Mouse (Mus musculus): ENCODE measurements around the gene Olfr679. TPM values are rescaled to one million over a fixed set of nuclear protein-coding genes. Genes with fewer than 3 reads are reported as not detected.
"Not testable (repeated sequence)": the region's sequence is repeated elsewhere in the genome, so short reads cannot be mapped to it uniquely, and the experiment has no call there.

Olfr679 gene
- polyA plus RNA-seq (2012; rRNA removed) = not detected in 2 replicates
- not detected in 2 replicates for polyA plus RNA-seq (2014; fragmentation: Nextera tagmentation; extraction: Ambion mirVana)

DNA sequence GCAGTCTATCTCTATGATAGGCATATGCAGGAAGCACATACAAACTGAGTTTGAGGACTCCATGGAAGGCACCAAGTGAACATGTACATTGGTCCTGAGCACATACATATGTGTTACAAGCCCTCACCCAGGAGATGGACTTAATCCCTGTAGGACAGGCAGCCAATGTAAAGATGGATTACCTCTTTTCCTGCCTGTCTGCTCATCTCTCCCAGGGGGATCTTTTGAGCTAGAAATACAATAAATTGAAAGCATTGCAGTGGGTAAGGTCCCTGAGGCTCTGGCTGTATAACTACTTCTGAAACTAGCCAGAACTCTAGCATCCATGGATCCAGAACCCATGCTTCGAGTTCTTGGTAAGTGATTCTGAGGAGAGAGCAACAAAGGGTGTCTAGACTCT, at the start of gene Olfr679:
Gene Olfr679 (plus strand): TSS at position 301 of the 400 bp plus-strand sequence.
- no peak for TF ChIP-seq CTCF (IDR thresholded peaks at IDR 0.05; ENCODE audit: low read depth)
- no peak for TF ChIP-seq EP300 (IDR thresholded peaks at IDR 0.05; ENCODE audit: low read depth)
- H3K9me3 ChIP-seq (ENCODE audit: control insufficient read depth, low read length) = no peaks in the 10 kb centered on the region
- no peak for DNase-seq (ENCODE audit: low read depth in 3 of 3, low spot score in 3 of 3)
- no peak within 1 kb of the TSS for H3K4me2 ChIP-seq (ENCODE audit: low read depth)
- H3K27ac ChIP-seq = no peak within 1 kb of the TSS
- H3K27me3 ChIP-seq (ENCODE audit: control insufficient read depth, insufficient read depth, low read length) = no peaks in the 10 kb centered on the region
- H3K4me3 ChIP-seq (ENCODE audit: insufficient read depth in 1 of 2, low read depth in 2 of 2, low read length in 2 of 2) = no peak within 1 kb of the TSS
- WGBS (ENCODE audit: insufficient replicate concordance) = 42% methylated on average over 1 of the region's 1 CpGs
- no peaks in the 10 kb centered on the region for H3K4me1 ChIP-seq (replicated peaks; ENCODE audit: control insufficient read depth in 2 of 2, insufficient read depth in 2 of 2, low read length in 1 of 2)
- no peak within 1 kb of the TSS for H3K9ac ChIP-seq (replicated peaks)
- H3K36me3 ChIP-seq (replicated peaks; ENCODE audit: control insufficient read depth, insufficient read depth, low read depth) = no peaks in the 10 kb centered on the region
- ATAC-seq (ENCODE audit: insufficient read depth) = no peak

DNA sequence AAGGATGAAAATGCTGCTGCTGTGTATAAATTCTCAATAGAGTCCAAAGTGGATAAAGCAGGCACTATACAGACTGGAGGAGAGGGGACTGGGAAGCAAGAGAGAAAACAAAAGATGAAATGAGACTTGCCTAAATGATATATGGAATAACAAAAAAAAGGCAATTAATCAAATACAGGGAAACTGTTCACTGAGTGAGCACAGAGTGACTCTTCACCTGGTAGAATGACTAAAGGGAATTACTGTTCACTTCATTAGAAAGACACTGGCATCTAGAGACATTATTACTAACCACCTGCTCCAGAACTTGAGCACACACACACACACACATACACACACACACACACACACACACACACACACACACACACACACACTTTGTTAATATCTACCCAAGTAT, 48.6 kb upstream of the Olfr679 start, which contains the start of gene Olfr676:
Gene Olfr676 (plus strand): TSS at position 301 of the 400 bp plus-strand sequence.
- H3K9ac ChIP-seq (replicated peaks) = no peak within 1 kb of the TSS
- no peak within 1 kb of the TSS for H3K4me2 ChIP-seq (ENCODE audit: low read depth)
- no peak for DNase-seq (ENCODE audit: low read depth in 3 of 3, low spot score in 3 of 3)
- no peaks in the 10 kb centered on the region for H3K4me1 ChIP-seq (replicated peaks; ENCODE audit: control insufficient read depth in 2 of 2, insufficient read depth in 2 of 2, low read length in 1 of 2)
- no peaks in the 10 kb centered on the region for H3K36me3 ChIP-seq (replicated peaks; ENCODE audit: control insufficient read depth, insufficient read depth, low read depth)
- no peak within 1 kb of the TSS for H3K27ac ChIP-seq
- no peaks in the 10 kb centered on the region for H3K27me3 ChIP-seq (ENCODE audit: control insufficient read depth, insufficient read depth, low read length)
- TF ChIP-seq EP300 (IDR thresholded peaks at IDR 0.05; ENCODE audit: low read depth) (no peak), CTCF (IDR thresholded peaks at IDR 0.05; ENCODE audit: low read depth) (no peak)
- ATAC-seq (ENCODE audit: insufficient read depth) = no peak
- H3K9me3 ChIP-seq (ENCODE audit: control insufficient read depth, low read length) = no peaks in the 10 kb centered on the region
- no peak within 1 kb of the TSS for H3K4me3 ChIP-seq (ENCODE audit: insufficient read depth in 1 of 2, low read depth in 2 of 2, low read length in 2 of 2)

DNA sequence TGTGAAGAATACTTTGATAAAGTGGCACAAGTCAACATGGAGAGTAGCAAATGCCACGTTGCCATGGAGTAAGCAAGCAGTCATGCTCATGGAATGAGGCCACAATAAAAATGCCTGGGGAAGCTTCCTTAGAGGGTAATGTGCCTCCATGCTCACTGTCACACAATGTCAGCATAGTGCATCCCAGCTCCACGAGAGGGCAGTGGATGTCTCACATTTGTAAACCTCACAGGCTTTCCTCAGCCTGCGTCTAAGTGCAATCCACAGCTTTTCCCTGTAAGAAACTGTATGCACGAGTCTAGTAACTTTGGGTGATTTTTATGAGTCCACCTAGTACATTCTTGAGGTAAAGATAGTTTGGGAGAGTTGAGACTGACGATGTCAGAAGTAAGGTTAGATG, 47.2 kb upstream of the Olfr679 start:
- not testable (repeated sequence) for ATAC-seq (ENCODE audit: insufficient read depth); H3K36me3 ChIP-seq (replicated peaks; ENCODE audit: control insufficient read depth, insufficient read depth, low read depth); H3K9ac ChIP-seq (replicated peaks); H3K9me3 ChIP-seq (ENCODE audit: control insufficient read depth, low read length); H3K27me3 ChIP-seq (ENCODE audit: control insufficient read depth, insufficient read depth, low read length); DNase-seq (ENCODE audit: low read depth in 3 of 3, low spot score in 3 of 3); H3K27ac ChIP-seq; H3K4me2 ChIP-seq (ENCODE audit: low read depth); H3K4me3 ChIP-seq (ENCODE audit: insufficient read depth in 1 of 2, low read depth in 2 of 2, low read length in 2 of 2); H3K4me1 ChIP-seq (replicated peaks; ENCODE audit: control insufficient read depth in 2 of 2, insufficient read depth in 2 of 2, low read length in 1 of 2)
- WGBS (ENCODE audit: insufficient replicate concordance) = 35% methylated on average over 5 of the region's 5 CpGs

DNA sequence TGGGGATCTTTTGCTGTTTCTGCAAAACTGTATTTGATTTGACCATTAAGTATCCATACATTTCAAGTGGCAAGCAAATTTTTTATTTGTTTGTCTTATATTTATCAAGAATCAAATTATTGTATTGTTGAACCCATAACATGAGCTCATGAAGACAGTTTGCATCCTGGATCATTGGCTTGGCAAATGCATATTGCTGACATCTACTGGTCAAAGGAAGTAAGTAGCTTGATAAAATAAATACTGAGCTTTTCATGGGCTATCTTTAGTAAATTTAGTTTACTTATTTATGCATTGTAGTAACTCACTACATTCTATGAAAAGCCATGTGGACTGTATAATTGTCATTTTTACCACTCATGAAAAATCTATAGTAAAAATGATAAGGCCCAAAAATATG, 22.1 kb upstream of the Olfr679 start:
- Histone ChIP-seq H3K27ac (no peak overlapping the region), H3K4me2 (ENCODE audit: low read depth) (no peak overlapping the region), H3K9me3 (ENCODE audit: control insufficient read depth, low read length) (no peaks in the 10 kb centered on the region), H3K27me3 (ENCODE audit: control insufficient read depth, insufficient read depth, low read length) (no peaks in the 10 kb centered on the region), H3K9ac (replicated peaks) (no peak overlapping the region), H3K4me1 (replicated peaks; ENCODE audit: control insufficient read depth in 2 of 2, insufficient read depth in 2 of 2, low read length in 1 of 2) (no peaks in the 10 kb centered on the region), H3K36me3 (replicated peaks; ENCODE audit: control insufficient read depth, insufficient read depth, low read depth) (no peaks in the 10 kb centered on the region), H3K4me3 (ENCODE audit: insufficient read depth in 1 of 2, low read depth in 2 of 2, low read length in 2 of 2) (no peak overlapping the region)
- no peak for DNase-seq (ENCODE audit: low read depth in 3 of 3, low spot score in 3 of 3)
- ATAC-seq (ENCODE audit: insufficient read depth) = no peak
- no peak for TF ChIP-seq EP300 (IDR thresholded peaks at IDR 0.05; ENCODE audit: low read depth)
- no peak for TF ChIP-seq CTCF (IDR thresholded peaks at IDR 0.05; ENCODE audit: low read depth)

DNA sequence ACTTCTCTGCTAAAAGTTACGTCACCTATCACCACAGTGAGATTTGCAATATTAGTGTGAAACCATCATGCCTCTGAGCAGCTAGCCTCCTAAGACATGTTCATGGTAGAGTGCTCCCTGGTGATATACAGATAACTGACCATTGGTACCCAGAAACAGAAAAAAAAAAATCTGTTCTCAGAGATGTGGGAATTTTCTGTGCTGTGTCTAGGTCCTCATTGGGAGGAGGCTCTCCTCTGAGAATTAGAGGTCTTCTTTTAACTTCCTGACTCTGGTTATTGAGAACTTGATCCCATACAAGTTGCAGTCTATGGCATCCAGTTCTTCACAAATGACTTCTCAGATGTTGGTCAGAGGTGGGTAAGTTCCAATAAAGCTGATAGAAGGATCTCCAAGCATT, 16.8 kb upstream of the Olfr679 start, which contains the start of gene Olfr678:
Gene Olfr678 (plus strand): TSS at position 301 of the 400 bp plus-strand sequence.
- Histone ChIP-seq H3K4me2 (ENCODE audit: low read depth) (no peak within 1 kb of the TSS), H3K4me1 (replicated peaks; ENCODE audit: control insufficient read depth in 2 of 2, insufficient read depth in 2 of 2, low read length in 1 of 2) (no peaks in the 10 kb centered on the region), H3K4me3 (ENCODE audit: insufficient read depth in 1 of 2, low read depth in 2 of 2, low read length in 2 of 2) (no peak within 1 kb of the TSS), H3K9me3 (ENCODE audit: control insufficient read depth, low read length) (no peaks in the 10 kb centered on the region), H3K27ac (no peak within 1 kb of the TSS), H3K36me3 (replicated peaks; ENCODE audit: control insufficient read depth, insufficient read depth, low read depth) (no peaks in the 10 kb centered on the region), H3K9ac (replicated peaks) (no peak within 1 kb of the TSS), H3K27me3 (ENCODE audit: control insufficient read depth, insufficient read depth, low read length) (no peaks in the 10 kb centered on the region)
- DNase-seq (ENCODE audit: low read depth in 3 of 3, low spot score in 3 of 3) (no peak), ATAC-seq (ENCODE audit: insufficient read depth) (no peak)
- WGBS (ENCODE audit: insufficient replicate concordance) = 61% methylated on average over 1 of the region's 1 CpGs
- TF ChIP-seq CTCF (IDR thresholded peaks at IDR 0.05; ENCODE audit: low read depth) (no peak), EP300 (IDR thresholded peaks at IDR 0.05; ENCODE audit: low read depth) (no peak)

DNA sequence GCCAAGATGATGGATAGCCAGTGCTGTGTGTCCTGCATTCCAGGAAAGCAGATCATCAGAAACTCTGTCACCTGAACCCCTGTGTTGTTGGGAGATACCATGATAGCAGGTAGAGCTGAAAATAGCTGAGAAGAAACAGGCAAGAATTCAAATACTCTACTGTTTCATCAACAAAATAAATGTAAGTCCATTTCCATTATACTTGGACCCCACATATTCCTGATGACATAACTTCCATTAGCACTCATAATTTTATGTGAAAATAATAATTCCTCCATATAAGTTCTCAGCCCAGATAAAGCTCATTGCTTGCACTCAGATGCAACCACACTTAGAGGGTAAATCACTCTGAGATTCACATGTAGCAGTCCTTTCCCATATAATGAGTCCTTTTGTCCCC, 11.7 kb downstream of the Olfr679 start, which contains the start of gene Olfr680-ps1:
Gene Olfr680-ps1 (minus strand): TSS at position 101 of the 400 bp plus-strand sequence.
- H3K27ac ChIP-seq; H3K4me3 ChIP-seq (ENCODE audit: insufficient read depth in 1 of 2, low read depth in 2 of 2, low read length in 2 of 2); ATAC-seq (ENCODE audit: insufficient read depth); DNase-seq (ENCODE audit: low read depth in 3 of 3, low spot score in 3 of 3); H3K4me1 ChIP-seq (replicated peaks; ENCODE audit: control insufficient read depth in 2 of 2, insufficient read depth in 2 of 2, low read length in 1 of 2); H3K27me3 ChIP-seq (ENCODE audit: control insufficient read depth, insufficient read depth, low read length); H3K4me2 ChIP-seq (ENCODE audit: low read depth); H3K9me3 ChIP-seq (ENCODE audit: control insufficient read depth, low read length); H3K36me3 ChIP-seq (replicated peaks; ENCODE audit: control insufficient read depth, insufficient read depth, low read depth); H3K9ac ChIP-seq (replicated peaks): not testable (repeated sequence)

Data from liver, embryonic 14.5 days (tissue).